Mouse (Mus musculus) naive thymus-derived CD4-positive, alpha-beta T cell, adult 5 months (primary cell): ENCODE measurements around the gene Etnk1. TPM values are rescaled to one million over a fixed set of nuclear protein-coding genes. Genes with fewer than 3 reads are reported as not detected.

ENCODE experiments used
- polyA plus RNA-seq: library from polyadenylated mRNA; unstranded; fragments of 100-300 nt; shearing (Covaris generic); gene quantifications from one replicate; pipeline ENCODE4 v1.2.1, GENCODE M21; 2017

The Etnk1 gene
- polyA plus RNA-seq = 82.9 TPM

DNA sequence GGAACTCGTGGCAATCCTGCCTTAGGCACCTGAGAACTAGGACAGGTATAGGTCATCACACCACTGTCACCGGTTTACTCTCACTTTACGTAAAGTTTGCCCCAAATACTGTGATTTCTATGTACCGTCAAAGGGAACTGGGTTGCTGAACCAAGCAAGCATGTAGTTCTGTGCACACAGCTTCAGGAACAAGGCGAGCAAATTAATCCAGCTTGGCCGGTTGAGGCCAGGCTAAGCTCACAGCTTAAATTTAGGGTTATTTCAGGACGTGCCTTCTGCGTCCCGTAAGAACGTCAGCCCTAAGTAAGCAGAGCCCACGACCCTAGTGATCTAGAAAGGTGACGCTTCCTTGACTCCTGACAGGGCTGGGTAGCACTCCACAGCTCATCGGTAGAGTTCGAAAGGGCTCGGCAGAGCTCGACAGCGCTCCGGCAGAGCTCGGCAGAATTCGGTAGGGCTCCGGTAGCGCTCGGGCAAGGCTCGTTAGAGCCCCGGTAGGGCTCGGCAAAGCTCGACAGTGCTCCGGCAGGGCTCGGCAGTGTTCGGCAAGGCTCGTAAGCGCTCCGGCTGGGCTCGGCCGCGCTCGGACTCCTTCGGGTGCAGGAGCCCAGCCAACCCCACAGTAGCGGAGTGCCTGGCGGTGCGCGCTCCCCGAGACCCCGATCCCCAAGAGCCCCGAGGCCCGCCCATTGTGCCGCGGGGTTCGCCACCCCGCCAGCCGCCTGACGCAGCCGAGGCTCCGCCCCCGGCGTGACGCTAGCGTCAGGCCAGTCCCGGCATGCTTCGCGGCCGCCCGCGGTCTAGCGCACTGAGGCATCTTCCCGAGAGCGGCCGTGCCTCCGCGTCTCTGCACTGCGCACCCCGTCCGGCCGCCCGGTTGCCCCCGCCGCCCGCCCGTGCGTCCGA, at the start of gene Etnk1:
TSS of gene Etnk1 (plus strand) at position 770 of the 906 bp plus-strand sequence.

Other genes starting within 250 kb of the Etnk1 start
- 72.3 TPM for gene St8sia1, start 202.8 kb upstream of the Etnk1 start, polyA plus RNA-seq
- gene C2cd5, start 67.1 kb upstream of the Etnk1 start, polyA plus RNA-seq = 55.9 TPM